Mouse (Mus musculus) telencephalon, adult 2 months (tissue): ENCODE measurements around the gene Llgl2.
"Not testable (repeated sequence)": the region's sequence is repeated elsewhere in the genome, so short reads cannot be mapped to it uniquely, and the experiment has no call there.

Source experiments
- DNase-seq: peaks from one replicate; pipeline ENCODE4 v3.0.0-alpha.2; 2011; ENCODE audit warnings: low read depth, low spot score

Llgl2 gene

GRCm38 (mm10) chr11:115833021-115833513, 9.2 kb downstream of the Llgl2 start:
- DNase-seq = no peak

GRCm38 (mm10) chr11:115834033-115834432, 10.2 kb downstream of the Llgl2 start:
- DNase-seq = no peak

- no peak for DNase-seq
Measured at GRCm38 (mm10) chr11:115836656-115837395, 13.0 kb downstream of the Llgl2 start.

GRCm38 (mm10) chr11:115837606-115838345, 13.9 kb downstream of the Llgl2 start:
- no peak for DNase-seq

- no peak for DNase-seq
Measured at GRCm38 (mm10) chr11:115838895-115839311, 15.1 kb downstream of the Llgl2 start.

GRCm38 (mm10) chr11:115839732-115840131, 15.9 kb downstream of the Llgl2 start:
- no peak for DNase-seq

- no peak for DNase-seq
Measured at GRCm38 (mm10) chr11:115841044-115841443, 17.2 kb downstream of the Llgl2 start.

GRCm38 (mm10) chr11:115841961-115842550, 18.2 kb downstream of the Llgl2 start:
- no peak for DNase-seq

GRCm38 (mm10) chr11:115843141-115843890, 19.5 kb downstream of the Llgl2 start:
- no peak for DNase-seq

GRCm38 (mm10) chr11:115843891-115844239, 20.0 kb downstream of the Llgl2 start:
- DNase-seq = no peak

GRCm38 (mm10) chr11:115844240-115844639, 20.4 kb downstream of the Llgl2 start:
- DNase-seq = no peak

GRCm38 (mm10) chr11:115845819-115846218, 22.0 kb downstream of the Llgl2 start:
- no peak for DNase-seq

- peak; percentile 16 for DNase-seq
Measured at GRCm38 (mm10) chr11:115854674-115855073, 30.8 kb downstream of the Llgl2 start.

GRCm38 (mm10) chr11:115857146-115857545, 33.3 kb downstream of the Llgl2 start:
- DNase-seq = not testable (repeated sequence)

- no peak for DNase-seq
Measured at GRCm38 (mm10) chr11:115857936-115858335, 34.1 kb downstream of the Llgl2 start.

GRCm38 (mm10) chr11:115858354-115858753, 34.5 kb downstream of the Llgl2 start, which contains the start of gene Myo15b:
Myo15b (plus strand) TSS chr11:115858406.
- no peak for DNase-seq

- peak; percentile 4 for DNase-seq
Measured at GRCm38 (mm10) chr11:115859143-115859945, 35.5 kb downstream of the Llgl2 start.

- DNase-seq = no peak
Measured at GRCm38 (mm10) chr11:115863895-115864294, 40.0 kb downstream of the Llgl2 start.

- DNase-seq = no peak
Measured at GRCm38 (mm10) chr11:115869393-115869792, 45.5 kb downstream of the Llgl2 start.

- DNase-seq = no peak
Measured at GRCm38 (mm10) chr11:115872437-115872836, 48.6 kb downstream of the Llgl2 start.

GRCm38 (mm10) chr11:115875935-115876334, 52.1 kb downstream of the Llgl2 start:
- DNase-seq = no peak
